Mouse (Mus musculus) brain, embryonic 14.5 days (tissue): ENCODE results near the gene Acvr1.

Experiments
- CTCF ChIP-seq: fragments of 200-500 bp; IDR thresholded peaks from 2 replicates; pipeline ENCODE4 v1.5.1; 2012; ENCODE audit warnings: inconsistent platforms, mild to moderate bottlenecking, moderate library complexity, borderline replicate concordance; ENCODE audit not compliant: insufficient read depth, insufficient read length; ENCODE audit errors: extremely low read depth
- POLR2A ChIP-seq: fragments of 200-500 bp; IDR thresholded peaks from 2 replicates; pipeline ENCODE4 v1.6.1; 2012; ENCODE audit warnings: mild to moderate bottlenecking, inconsistent platforms, borderline replicate concordance; ENCODE audit not compliant: poor library complexity, insufficient read depth, insufficient read length, severe bottlenecking; ENCODE audit errors: extremely low read depth

GRCm38 (mm10) chr2:58435507-58435906, 131.4 kb downstream of the Acvr1 start:
- no peak for TF ChIP-seq POLR2A
- no peak for TF ChIP-seq CTCF
